Mouse (Mus musculus) myocyte (in vitro differentiated cells): ENCODE results near the gene Igdcc3.

Source experiments
- MAX ChIP-seq: IDR thresholded peaks from one replicate; pipeline ENCODE4 v1.6.1; 2011; ENCODE audit warnings: low read depth, mild to moderate bottlenecking, control low read depth
- MYOG ChIP-seq, 3 experiments: IDR thresholded peaks; one replicate each; pipeline ENCODE4 v1.6.1; 2011; ENCODE audit warnings: control low read depth in 2 of 3, low read depth in 2 of 3, mild to moderate bottlenecking in 2 of 3; ENCODE audit not compliant: insufficient read length in 2 of 3, control insufficient read depth in 1 of 3, insufficient read depth in 1 of 3
- POLR2A ChIP-seq: IDR thresholded peaks from one replicate; pipeline ENCODE4 v1.6.1; 2011; ENCODE audit warnings: low read depth, mild to moderate bottlenecking, control low read depth, moderate library complexity; ENCODE audit not compliant: insufficient read length
- POLR2AphosphoS2 ChIP-seq: IDR thresholded peaks from one replicate; pipeline ENCODE4 v1.6.1; 2011; ENCODE audit warnings: low read depth, control low read depth; ENCODE audit not compliant: insufficient read length

GRCm38 (mm10) chr9:65103173-65103752 lies 37.7 kb upstream of the Igdcc3 start:
- TF ChIP-seq POLR2A (no peak), POLR2AphosphoS2 (no peak), MAX (no peak), MYOG (IDR thresholded peaks at IDR 0.05; ENCODE audit: control insufficient read depth in 1 of 3, insufficient read depth in 1 of 3, insufficient read length in 2 of 3, low read depth in 2 of 3) (no peak)
